Mouse (Mus musculus): ENCODE data around the gene Rnf208. TPM values are rescaled to one million over a fixed set of nuclear protein-coding genes. Genes with fewer than 3 reads are reported as not detected.
"Not testable (repeated sequence)": the region's sequence is repeated elsewhere in the genome, so short reads cannot be mapped to it uniquely, and the experiment has no call there.

Gene Rnf208
- total RNA-seq, 2 experiments from 2014 or later: 195 to 202 TPM

DNA sequence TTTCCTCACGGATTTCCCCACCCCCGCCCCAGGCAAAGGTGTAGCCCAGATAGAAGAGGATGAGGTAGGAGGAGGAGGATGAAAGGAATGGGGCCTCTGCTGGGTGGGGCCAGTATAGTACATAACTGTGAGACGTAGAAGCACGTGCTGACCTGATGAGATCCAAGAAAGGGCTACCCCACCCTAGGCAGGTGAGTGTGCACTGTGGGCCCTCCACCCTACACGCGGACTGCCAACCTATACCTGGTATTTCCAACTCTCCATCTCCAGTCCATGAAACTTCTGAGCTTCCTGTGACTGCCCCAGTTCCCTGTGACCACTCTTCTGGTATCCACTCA is 648 bp upstream of the Rnf208 start:
- no peak for DNase-seq (ENCODE audit: low spot score in 2 of 2)

DNA sequence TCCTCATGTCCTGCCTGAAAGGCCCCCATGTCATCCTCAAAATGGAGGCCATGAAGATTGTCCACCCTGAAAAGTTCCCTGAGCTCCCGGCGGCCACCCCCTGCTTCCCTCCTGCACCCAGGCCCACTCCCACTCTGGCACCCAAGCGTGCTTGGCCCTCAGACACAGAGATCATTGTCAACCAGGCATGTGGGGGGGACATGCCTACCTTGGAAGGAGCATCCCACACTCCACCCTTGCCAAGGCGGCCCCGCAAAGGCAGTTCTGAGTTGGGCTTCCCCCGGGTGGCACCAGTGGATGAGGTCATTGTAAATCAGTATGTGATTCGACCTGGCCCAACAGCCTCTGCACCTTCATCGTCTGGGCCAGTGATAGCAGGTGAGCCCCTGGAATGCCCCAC is 1.3 kb downstream of the Rnf208 start:
- DNase-seq (ENCODE audit: low spot score in 2 of 2): no peak

DNA sequence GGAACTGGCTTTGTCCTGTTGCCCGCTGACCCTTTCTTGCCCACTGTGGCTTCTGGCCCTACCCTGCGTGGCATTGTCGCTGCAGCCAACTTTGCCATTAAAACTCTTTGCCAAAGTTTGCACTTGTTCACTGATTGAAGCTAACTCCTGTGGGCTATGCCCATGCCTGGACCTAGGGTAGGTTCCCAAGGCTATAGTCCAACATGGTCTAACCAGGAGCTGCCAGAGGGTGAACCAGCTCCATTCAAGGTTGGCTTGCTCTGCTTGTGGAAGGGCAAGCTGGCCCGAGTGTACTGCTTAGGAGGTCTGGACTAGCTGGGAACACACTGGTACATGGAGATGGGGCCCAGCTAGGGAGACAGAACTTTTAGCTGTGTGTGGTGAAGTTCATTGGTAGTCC is 2.1 kb downstream of the Rnf208 start:
- no peak for DNase-seq (ENCODE audit: low spot score in 2 of 2)

DNA sequence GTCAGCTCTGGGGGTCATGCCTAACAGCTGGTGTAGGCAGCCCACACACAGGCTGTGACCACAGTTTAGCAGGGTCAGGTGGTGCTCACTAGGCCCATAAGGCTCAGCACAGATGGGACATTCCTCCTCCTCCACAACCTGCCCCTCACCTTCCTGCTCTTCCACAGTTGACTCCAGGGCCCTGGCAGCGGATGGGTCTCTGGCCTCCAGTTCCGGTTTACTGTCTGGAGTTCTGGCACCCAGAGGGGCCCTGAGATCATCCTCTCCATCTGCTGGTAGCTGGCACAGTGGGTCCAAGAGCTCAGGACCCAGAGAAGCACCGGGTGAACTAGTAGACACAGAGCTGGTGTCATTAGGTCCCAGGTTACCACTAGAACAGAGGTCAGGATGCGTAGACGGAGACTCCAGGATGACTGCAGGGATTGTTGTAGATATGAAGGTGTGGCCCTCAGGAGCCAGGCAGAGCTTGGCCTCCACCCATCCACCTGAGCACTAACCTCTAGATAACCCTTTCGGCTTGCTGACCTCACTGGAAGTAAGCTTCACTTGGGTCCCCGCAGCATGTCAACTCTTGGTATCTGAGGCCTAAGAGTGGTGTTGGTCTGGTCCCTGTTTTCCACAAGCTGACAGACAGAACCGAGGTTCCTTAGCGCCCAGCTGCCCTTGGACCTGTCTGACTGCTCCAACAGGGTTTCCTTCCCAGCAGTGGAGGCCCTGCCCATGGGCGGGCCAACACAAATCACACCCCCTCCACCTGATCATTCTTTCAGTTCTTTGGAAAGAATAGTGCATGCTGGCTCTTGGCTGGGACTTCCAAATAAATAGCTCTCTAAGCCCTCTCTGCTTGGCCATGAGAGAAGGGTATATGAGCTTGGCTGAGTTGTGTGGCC is 4.4 kb downstream of the Rnf208 start, which contains the start of gene AL732309.1:
AL732309.1 (minus strand) TSS at position 681 of the 890 bp plus-strand sequence.
- no peak for DNase-seq (ENCODE audit: low spot score in 2 of 2)

DNA sequence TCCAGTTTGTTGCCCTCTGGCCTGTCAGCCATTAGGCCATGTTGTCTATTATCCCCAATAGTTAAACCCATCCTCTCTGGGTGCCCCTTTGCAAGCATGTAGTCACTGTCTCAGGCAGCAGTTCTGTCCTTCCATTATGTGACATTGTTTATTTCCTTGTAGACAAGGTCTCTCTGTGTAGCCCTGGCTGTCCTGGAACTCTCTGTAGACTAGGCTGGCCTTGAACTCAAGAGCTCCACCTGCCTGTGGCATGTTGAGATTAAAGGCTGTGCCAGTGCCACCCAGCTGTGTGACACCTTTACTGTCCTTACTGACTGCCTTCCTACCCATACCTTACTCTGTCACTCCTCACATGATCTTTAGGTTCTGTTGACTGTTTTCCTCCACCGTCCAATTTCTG is 10.3 kb downstream of the Rnf208 start:
- DNase-seq (ENCODE audit: low spot score in 2 of 2): no peak

DNA sequence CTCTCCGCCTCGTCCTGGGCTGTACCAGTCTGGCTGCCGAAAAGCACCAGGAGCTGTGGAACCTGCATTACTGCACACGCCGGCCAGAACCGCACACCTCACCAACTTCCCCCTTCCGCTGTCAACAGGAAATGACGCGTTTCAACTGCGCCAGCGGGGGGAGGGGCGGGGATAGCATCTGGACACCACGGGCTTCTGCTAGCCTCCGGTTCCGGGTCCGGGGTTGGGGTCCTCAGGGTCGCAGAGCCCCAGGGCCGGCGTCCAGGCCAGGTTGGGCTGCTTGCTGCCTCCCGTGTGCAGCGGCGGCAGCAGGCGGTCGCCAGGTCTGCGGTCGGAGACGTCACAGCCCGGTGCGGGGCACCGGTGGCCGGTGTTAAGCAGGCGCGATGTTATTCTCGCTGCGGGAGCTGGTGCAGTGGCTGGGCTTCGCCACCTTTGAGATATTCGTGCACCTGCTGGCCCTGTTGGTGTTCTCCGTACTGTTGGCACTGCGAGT is 13.3 kb downstream of the Rnf208 start, which contains the start of gene Tmem203:
Tmem203 (plus strand) TSS at position 156 of the 496 bp plus-strand sequence.
- peak; percentile 80 to 87 for DNase-seq (ENCODE audit: low spot score in 2 of 2)

DNA sequence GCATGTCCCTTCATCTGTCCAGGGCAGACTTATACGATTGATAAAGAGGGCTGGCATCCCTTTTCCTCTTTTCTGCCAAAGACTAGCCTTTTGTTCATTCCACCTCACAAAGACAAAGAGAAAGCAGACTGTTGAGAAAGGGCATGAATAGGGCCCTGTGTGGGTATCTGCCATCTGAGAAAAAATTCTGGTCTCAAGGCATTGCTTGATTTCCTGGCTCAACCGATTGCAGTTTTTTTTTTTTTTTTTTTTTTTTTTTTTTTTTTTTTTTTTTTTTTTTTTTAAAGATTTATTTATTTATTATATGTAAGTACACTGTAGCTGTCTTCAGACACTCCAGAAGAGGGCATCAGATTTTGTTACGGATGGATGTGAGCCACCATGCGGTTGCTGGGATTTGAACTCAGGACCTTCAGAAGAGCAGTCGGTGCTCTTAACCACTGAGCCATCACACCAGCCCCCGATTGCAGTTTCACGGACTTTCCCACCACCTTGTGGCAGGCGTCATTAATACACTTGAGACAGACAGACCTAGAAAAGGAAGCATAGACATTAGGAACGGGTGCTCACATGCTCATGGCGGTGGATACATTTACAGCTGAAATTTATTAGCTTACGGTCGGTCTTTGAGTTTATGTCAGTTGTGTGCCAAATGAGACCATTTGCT is 14.5 kb downstream of the Rnf208 start:
- peak in 1 of 2 experiments; percentile 43 for DNase-seq (ENCODE audit: low spot score in 2 of 2)

DNA sequence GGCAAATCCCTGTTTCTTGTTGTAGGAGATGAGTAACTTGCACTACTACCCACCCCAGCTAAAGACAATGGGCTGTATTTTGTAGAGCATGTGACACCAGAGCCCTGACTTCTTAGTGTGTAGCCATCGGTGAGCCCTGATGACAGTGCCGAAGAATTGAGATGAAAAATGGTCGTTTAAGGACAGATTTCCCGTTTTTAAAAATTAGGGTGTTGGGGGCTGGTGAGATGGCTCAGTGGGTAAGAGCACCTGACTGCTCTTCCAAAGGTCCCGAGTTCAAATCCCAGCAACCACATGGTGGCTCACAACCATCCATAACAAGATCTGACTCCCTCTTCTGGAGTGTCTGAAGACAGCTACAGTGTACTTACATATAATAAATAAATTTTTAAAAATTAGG is 15.2 kb downstream of the Rnf208 start:
- DNase-seq (ENCODE audit: low spot score in 2 of 2): not testable (repeated sequence)

DNA sequence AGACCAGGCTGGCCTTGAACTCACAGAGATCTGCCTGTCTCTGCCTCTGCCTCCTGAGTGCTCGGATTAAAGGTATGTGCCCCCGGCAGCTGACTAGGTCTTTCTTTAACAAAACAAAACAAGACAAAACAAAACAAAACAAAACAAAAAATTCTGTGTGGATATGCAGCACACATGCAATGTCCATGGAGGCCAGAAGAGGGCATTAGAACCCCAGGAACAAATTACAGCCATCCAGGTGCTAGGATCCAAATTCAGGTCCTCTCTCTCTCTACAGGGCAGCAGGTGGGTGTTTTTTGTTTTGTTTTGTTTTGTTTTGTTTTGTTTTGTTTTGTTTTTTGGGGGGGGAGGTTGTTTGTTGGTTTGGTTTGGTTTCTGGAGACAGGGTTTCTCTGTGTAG is 16.8 kb downstream of the Rnf208 start:
- DNase-seq (ENCODE audit: low spot score in 2 of 2): no peak

DNA sequence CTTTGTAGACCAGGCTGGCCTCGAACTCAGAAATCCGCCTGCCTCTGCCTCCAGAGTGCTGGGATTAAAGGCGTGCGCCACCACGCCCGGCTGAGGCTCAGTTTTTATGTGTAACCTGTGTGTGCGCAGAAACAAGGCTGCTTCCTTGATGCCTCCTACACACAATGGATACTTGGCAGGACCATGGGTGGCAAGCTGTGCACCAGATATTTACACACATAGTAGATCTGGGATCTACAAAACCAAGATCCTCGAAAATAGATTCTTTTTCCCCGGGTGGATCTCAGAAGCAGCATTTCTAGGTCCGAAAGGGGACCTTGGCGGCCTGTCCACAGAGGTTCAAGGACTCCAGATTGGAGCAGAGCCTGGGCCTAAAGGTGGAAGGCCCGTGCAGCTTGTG is 19.8 kb downstream of the Rnf208 start:
- DNase-seq (ENCODE audit: low spot score in 2 of 2): peak in 1 of 2 experiments; percentile 53

DNA sequence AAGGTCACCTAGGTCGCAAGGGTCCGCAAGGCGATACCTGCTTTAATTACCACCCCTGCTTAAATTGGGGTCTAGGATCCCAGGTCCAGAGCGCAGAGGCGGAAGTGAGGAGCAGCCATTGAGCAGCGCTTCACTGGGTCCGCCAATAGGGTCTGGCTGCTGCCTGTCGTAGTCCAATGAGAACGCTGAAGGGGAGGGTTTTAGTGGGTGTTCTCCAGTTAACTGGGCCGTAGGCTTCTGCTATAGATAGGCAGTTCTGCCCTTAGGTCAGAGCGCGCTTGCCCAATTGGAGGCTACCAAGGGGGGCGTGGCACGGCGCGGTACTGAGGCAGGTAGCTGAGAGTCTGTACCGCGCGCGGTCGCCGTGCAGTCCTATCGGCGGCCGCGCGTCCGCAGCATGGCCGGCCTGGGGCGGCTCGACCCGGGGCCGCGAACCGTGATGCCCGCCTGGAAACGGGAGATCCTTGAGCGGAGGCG is 20.3 kb downstream of the Rnf208 start, which contains the start of gene Tprn:
Tprn (plus strand) TSS at position 328 of the 477 bp plus-strand sequence.
- DNase-seq (ENCODE audit: low spot score in 2 of 2): peak; percentile 86 to 97

DNA sequence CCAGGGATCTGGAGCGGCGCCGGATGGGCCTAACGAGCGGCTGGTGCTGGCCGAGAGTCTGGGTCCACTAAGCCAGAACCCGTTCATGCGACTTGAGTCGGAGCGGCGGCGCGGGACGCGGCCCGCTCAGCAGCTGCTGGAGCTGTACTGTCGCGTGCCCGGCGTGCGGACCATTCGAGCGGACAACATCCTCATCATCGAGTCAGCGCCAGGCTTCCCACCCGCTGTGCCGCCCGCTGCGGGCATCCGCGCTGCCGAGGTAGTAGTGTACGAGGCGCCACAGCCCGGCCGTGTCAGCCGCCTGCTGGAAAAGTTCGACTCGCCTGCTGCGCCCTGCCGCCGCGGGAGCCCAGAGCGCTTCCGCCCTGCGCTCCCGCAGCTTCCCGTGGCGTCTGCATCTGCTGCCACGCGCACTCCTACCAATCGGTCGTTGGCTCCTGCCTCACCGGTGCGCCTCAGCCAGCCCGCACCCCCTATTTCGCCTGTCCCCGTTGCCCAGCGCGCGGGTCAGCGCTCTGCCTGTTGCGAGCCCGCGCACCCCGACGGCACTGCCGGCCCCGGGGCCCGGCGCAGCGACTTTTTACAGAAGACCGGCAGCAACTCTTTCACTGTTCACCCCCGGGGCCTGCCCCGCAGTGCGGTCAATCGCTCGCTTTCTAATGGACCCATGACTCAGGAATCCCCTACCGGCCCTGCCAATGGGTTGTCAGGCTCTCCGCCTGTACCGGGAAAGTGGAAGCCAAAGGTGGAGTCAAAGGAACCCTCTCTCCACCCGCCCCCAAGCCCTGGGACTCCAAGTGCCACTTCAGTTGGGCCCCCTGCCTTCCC is 21.0 kb downstream of the Rnf208 start:
- DNase-seq (ENCODE audit: low spot score in 2 of 2): no peak

DNA sequence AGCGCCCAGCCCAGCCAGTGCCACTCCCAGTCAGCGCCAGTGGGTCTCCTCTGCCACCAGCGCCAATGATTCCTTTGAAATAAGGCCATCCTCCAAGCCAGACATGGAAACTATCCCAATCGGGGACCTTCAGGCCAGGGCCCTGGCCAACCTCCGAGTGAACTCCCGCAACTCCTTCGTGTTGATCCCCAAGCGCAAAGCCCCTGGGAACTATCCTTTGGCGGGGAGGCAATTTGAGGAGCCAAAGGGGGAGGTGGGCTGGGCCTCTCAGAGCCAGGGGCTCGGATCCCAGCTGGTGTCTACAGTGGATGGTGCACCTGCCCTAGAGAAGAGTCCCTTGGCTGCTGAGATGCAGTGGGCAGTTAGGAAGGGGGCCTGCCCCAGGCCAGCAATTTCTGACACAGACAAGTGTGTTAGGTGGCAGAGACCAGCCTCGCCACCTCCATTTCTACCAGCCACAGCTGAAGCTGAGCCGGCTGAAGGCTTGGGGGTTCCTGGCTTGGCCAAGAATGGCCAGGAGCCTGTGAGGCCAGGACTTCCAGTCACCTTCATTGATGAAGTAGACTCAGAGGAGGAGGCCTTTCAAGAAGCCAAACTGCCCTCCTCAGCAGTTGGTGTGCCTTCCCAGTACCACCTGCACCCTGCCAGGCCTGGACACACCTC is 21.7 kb downstream of the Rnf208 start:
- DNase-seq (ENCODE audit: low spot score in 2 of 2): no peak

DNA sequence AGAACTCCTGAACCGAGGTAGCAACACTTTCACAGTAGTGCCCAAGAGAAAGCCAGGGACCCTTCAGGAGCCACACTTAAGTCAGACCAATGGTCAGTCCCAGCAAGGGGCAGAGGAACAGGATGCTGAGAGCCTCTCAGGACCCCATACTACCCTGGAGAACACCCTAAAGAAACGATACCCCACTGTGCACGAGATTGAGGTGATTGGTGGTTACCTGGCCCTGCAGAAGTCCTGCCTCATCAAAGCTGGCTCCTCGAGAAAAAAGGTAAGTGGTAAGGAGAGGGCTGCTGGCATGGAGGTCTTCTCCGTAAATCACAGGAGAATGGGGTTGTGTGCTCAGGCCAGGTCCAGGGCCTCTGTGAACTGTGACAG is 22.2 kb downstream of the Rnf208 start:
- no peak for DNase-seq (ENCODE audit: low spot score in 2 of 2)

DNA sequence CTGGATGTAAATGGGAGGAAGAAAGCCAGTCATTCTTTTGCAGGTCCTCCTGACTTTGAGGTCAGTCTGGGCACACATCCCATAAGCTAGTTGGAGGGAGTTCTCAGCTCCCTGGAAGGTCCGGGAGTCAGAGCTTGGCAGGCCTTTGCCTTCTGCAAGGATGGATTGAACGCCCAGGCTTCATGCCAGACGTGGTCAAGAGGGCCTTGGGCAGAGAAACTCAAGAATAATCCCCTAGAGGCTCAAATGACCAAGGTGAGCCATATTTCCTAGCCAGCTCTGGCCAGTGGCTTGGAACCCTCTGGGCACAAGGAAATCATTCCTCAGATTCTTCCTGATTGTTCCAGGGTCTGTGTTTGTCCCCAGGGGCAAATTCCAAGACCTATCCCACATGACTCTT is 22.8 kb downstream of the Rnf208 start:
- DNase-seq (ENCODE audit: low spot score in 2 of 2): no peak

DNA sequence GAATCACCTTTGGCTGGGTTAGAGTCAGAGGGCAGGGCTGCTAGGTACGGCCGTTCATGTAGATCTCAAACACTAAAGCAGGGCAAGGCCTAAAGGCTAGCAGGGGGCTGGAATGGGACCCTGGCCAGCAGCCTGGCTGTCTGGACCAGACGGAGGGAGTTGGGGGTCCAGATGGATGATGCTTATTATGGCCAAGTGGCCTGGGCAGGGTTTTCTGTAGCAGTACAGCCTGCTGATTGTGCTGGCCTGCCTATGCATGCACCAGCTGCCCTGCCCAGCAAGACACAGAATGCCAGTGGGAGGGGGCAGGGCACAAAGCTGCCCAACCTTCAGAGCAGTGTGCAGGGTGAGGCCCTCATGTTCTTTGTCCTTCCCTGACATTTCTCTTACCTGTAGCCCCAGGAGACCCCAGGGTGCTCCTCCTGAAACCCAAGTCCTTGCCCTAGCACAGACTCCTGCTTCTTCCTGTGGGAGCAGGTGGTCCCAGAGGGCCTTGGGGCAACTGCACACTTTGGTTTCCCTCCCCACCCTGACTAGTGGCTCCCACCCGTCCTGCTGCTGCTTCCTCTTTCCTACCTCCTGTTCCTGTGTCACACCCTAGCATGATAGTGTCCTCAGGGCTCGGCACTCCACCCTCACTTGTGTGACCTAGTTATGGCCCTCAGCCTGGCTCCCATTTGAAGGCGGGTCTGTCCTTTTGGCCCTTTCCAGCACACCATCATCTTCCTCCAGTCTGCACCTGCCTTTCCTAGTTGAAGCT is 24.0 kb downstream of the Rnf208 start:
- peak in 1 of 2 experiments; percentile 52 for DNase-seq (ENCODE audit: low spot score in 2 of 2)

DNA sequence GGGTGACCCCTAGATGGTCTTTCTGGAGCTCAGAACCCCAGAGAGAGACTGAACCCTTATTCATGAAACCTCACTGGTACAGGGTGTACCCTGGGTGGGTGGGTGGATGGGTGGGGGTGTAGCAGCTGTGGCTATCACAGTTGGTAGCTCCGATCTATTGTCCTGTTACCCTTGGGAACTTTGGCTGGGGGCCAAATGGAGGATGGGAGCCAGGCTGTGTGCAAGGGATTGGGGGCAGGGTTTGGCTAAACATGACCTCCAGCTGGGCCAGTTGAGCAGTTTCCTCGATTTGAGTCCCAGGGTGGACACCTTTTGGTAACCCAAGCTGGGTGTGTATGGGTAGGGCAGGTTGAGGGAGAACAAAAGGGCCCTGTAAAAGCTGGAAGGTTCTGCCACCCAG is 24.7 kb downstream of the Rnf208 start:
- peak in 1 of 2 experiments; percentile 65 for DNase-seq (ENCODE audit: low spot score in 2 of 2)

DNA sequence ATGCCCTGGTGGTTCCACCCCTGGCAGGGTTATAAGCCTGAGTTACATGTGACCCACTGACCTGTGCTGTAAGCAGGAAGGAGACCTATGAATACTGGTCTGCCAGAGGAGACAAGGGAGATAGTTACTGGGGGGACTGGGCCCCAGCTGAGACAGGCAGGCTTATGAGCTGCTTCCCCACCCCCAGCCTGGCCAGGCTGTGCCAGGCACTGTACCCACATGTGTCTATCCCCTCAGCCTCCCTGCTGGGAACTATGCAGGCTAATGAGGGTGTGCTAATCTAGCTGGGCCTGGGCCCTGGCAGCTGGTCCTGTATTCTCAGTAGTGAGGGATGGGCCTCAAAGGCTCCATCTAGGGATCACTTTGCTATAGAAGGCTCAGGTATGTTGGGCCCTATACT is 25.2 kb downstream of the Rnf208 start:
- peak in 1 of 2 experiments; percentile 52 for DNase-seq (ENCODE audit: low spot score in 2 of 2)

DNA sequence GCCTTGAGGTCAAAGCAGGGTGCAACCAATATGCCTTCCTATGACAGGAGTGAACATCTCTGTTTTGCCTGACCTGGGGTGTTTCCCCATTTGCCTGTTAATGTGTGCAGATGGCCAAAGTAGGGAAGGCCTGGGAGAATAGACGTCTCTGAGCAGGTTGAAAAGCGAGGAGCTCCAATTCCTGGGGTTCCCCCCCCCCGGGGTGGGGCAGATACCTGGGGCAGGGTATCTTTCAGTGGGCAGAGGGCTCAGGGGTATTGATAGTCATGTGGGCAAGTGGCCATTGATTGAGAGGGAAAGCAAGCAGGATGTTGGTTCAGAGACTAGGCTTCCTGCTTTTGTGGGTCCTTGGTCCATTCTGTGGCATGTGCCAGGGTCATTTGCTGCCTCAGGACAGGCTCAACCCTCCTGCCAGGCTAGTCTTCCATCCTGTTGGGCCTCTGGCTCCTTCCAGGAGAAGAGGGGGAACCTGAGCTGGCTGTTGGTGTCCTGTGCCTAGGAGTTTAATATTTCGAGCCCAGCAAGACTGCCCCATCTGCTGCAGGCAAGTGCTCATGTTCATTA is 25.8 kb downstream of the Rnf208 start:
- DNase-seq (ENCODE audit: low spot score in 2 of 2): no peak
